Mouse (Mus musculus) frontal cortex, adult 2 months (tissue): ENCODE data around the gene Olfr868. TPM values are rescaled to one million over a fixed set of nuclear protein-coding genes. Genes with fewer than 3 reads are reported as not detected.

ENCODE experiments used
- DNase-seq, 2 experiments: peaks; one replicate each; pipeline ENCODE4 v3.0.0; 2022; ENCODE audit warnings: low spot score in 1 of 2; ENCODE audit errors: extremely low spot score in 1 of 2
- polyA plus RNA-seq: library from polyadenylated mRNA; depleted of rRNA; stranded (reverse); fragments of >200 nt; gene quantifications from 2 replicates; pipeline ENCODE4 v1.2.3, GENCODE M21; 2012; rRNA removed

Olfr868 gene
- polyA plus RNA-seq = not detected in 2 replicates

- no peak for DNase-seq
Measured at GRCm38 (mm10) chr9:20098326-20098725, at the start of gene Olfr868. TSS of gene Olfr868 (plus strand) at chr9:20098626.

- DNase-seq = no peak
Measured at GRCm38 (mm10) chr9:20057462-20057861, 41.0 kb upstream of the Olfr868 start, which contains the start of gene Olfr867. TSS of gene Olfr867 (minus strand) at chr9:20057562.

GRCm38 (mm10) chr9:20070236-20070635 is 28.2 kb upstream of the Olfr868 start:
- no peak for DNase-seq

- no peak for DNase-seq
Measured at GRCm38 (mm10) chr9:20071291-20071690, 27.1 kb upstream of the Olfr868 start.

GRCm38 (mm10) chr9:20073523-20074177 is 24.8 kb upstream of the Olfr868 start:
- DNase-seq = no peak

- no peak for DNase-seq
Measured at GRCm38 (mm10) chr9:20128709-20129108, 30.3 kb downstream of the Olfr868 start, which contains the start of gene Olfr869. TSS of gene Olfr869 (plus strand) at chr9:20129009.

- no peak for DNase-seq
Measured at GRCm38 (mm10) chr9:20149706-20150105, 51.3 kb downstream of the Olfr868 start.

Other genes with a start within 250 kb of the Olfr868 start
- gene Olfr860, start 248.9 kb upstream of the Olfr868 start, polyA plus RNA-seq = not detected in 2 replicates
- not detected in 2 replicates for gene Olfr862, start 210.6 kb upstream of the Olfr868 start, polyA plus RNA-seq
- gene Olfr77, start 181.8 kb upstream of the Olfr868 start, polyA plus RNA-seq = not detected in 2 replicates
- not detected in 2 replicates for gene Olfr866, start 70.6 kb upstream of the Olfr868 start, polyA plus RNA-seq
- not detected in 2 replicates for gene Olfr867, start 41.1 kb upstream of the Olfr868 start, polyA plus RNA-seq
- gene Olfr869, start 30.4 kb downstream of the Olfr868 start, polyA plus RNA-seq = not detected in 2 replicates
- gene Olfr870, start 75.4 kb downstream of the Olfr868 start, polyA plus RNA-seq = not detected in 2 replicates
- gene Olfr871, start 113.6 kb downstream of the Olfr868 start, polyA plus RNA-seq = not detected in 2 replicates
- not detected in 2 replicates for gene Olfr872, start 138.5 kb downstream of the Olfr868 start, polyA plus RNA-seq
- gene Olfr39, start 183.7 kb downstream of the Olfr868 start, polyA plus RNA-seq = not detected in 2 replicates
- not detected in 2 replicates for gene Olfr873, start 199.9 kb downstream of the Olfr868 start, polyA plus RNA-seq
- gene Olfr18, start 237.5 kb downstream of the Olfr868 start, polyA plus RNA-seq = 0.12 and 0.19 TPM in 2 replicates